Mouse (Mus musculus): ENCODE data around the gene Rpp25. TPM values are rescaled to one million over a fixed set of nuclear protein-coding genes. Genes with fewer than 3 reads are reported as not detected.

The Rpp25 gene
- total and polyA plus RNA-seq, 2 experiments from 2014 or later = 15.0 to 21.3 TPM

DNA sequence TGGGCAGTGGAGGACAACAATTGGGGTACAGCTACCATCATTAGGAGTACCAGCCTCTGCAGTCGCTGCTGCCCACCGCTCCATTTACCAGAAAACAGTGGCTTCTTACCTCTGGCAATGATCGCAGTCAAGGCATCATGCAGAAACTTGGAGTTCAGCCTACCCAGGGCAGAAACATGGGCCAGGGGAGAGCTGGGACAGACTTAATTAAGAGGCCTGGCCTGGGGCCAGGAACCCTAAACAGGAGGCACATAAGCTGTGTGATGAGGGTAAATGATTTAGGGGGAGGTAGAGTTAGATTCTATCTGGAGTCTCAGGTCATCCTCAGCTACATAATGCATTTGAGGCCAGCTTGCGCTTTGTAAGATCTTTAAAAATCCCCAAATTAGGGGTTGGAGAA, 45.4 kb downstream of the Rpp25 start:
- no peak overlapping the region for H3K4me2 ChIP-seq (ENCODE audit: low read depth, low read length)
- H3K27ac ChIP-seq (ENCODE audit: low read depth) = peak overlapping the region; percentile 89
- H3K9me3 ChIP-seq (replicated peaks; ENCODE audit: control insufficient read depth, low read length) = no peaks in the 10 kb centered on the region
- no peaks in the 10 kb centered on the region for H3K27me3 ChIP-seq (ENCODE audit: control insufficient read depth, insufficient read depth, low read length)
- no peak for DNase-seq (ENCODE audit: low spot score)
- no peak overlapping the region for H3K4me3 ChIP-seq (ENCODE audit: low read depth, low read length)
- 70% methylated on average over 4 of the region's 4 CpGs for WGBS
- H3K9ac ChIP-seq (replicated peaks; ENCODE audit: low read depth, low read length) = no peak overlapping the region
- no peak for TF ChIP-seq EP300 (IDR thresholded peaks at IDR 0.05; ENCODE audit: low read depth)
- peaks cover 47% of the 10 kb centered on the region for H3K36me3 ChIP-seq (replicated peaks; ENCODE audit: control insufficient read depth, insufficient read depth, low read length)
- H3K4me1 ChIP-seq (ENCODE audit: control insufficient read depth, insufficient read depth) = peaks cover 39% of the 10 kb centered on the region
- no peak for ATAC-seq (ENCODE audit: insufficient read depth, low read depth)

GRCm38 (mm10) chr9:57550126-57550862, 46.5 kb downstream of the Rpp25 start:
- Histone ChIP-seq H3K27me3 (ENCODE audit: control insufficient read depth, insufficient read depth, low read length) (no peaks in the 10 kb centered on the region), H3K4me1 (ENCODE audit: control insufficient read depth, insufficient read depth) (peaks cover 39% of the 10 kb centered on the region), H3K36me3 (replicated peaks; ENCODE audit: control insufficient read depth, insufficient read depth, low read length) (peaks cover 36% of the 10 kb centered on the region), H3K27ac (ENCODE audit: low read depth) (peak overlapping the region; percentile 89), H3K9ac (replicated peaks; ENCODE audit: low read depth, low read length) (no peak overlapping the region; the same call in 1 of the 2 replicates), H3K4me2 (ENCODE audit: low read depth, low read length) (peak overlapping the region; percentile 29), H3K9me3 (replicated peaks; ENCODE audit: control insufficient read depth, low read length) (no peaks in the 10 kb centered on the region), H3K4me3 (ENCODE audit: low read depth, low read length) (no peak overlapping the region)
- ATAC-seq (ENCODE audit: insufficient read depth, low read depth) (peak; percentile 85), DNase-seq (ENCODE audit: low spot score) (peak; percentile 83)
- TF ChIP-seq EP300 (IDR thresholded peaks at IDR 0.05; ENCODE audit: low read depth) (peak; percentile 46; the same call in 1 of the 2 replicates), CTCF (IDR thresholded peaks at IDR 0.05; ENCODE audit: low read depth) (no peak)
- 49% methylated on average over 11 of the region's 11 CpGs for WGBS

DNA sequence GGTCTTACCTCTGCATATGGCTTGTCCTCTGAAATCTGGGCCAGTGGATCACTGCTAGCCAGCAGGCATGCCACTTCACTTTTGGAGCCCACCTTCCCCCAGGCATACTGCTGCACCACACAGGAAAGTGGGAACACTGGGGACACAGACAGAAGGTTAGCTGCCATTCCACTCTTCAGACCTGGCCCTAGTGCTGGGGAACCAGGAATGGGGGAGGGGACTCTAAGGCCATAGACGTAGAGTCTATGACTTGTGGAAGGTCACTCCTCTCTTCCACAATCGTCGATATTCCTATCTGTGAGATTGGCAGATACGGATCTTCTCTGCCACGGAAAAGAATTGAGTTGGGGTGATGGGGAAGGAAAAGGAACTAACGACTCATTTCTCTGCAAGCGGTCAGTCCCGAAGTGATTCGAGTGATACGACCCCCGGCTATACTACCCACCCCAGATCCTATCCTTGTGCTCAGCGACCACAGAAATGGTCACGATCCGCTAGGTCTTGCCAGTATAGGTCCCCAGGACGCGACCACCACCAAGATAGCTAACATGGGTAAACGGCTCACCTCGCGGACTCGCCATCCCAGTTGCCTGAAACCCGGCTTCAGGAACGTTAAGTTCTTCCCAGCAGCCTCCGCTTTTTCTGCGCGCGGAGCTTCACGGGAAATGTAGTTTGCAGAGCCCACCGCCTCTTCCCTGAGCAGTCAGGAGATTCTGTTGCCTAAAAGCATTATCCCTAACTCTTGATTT, 48.5 kb downstream of the Rpp25 start, which contains the start of gene Mpi:
Mpi (minus strand) TSS at position 625 of the 749 bp plus-strand sequence.
- H3K27me3 ChIP-seq (ENCODE audit: control insufficient read depth, insufficient read depth, low read length) = no peaks in the 10 kb centered on the region
- ATAC-seq (ENCODE audit: insufficient read depth, low read depth) = peak; percentile 31; the same call in 1 of the 2 replicates
- 3% methylated on average over 28 of the region's 28 CpGs for WGBS
- TF ChIP-seq CTCF (IDR thresholded peaks at IDR 0.05; ENCODE audit: low read depth) (no peak), EP300 (IDR thresholded peaks at IDR 0.05; ENCODE audit: low read depth) (no peak)
- H3K36me3 ChIP-seq (replicated peaks; ENCODE audit: control insufficient read depth, insufficient read depth, low read length) = peaks cover 18% of the 10 kb centered on the region
- H3K27ac ChIP-seq (ENCODE audit: low read depth) = 0 out of 2 replicates have a peak within 1 kb of the TSS, but pooled peaks have one; percentile 16
- peak within 1 kb of the TSS; percentile 75 for H3K4me2 ChIP-seq (ENCODE audit: low read depth, low read length)
- H3K4me3 ChIP-seq (ENCODE audit: low read depth, low read length) = peak within 1 kb of the TSS; percentile 67
- H3K4me1 ChIP-seq (ENCODE audit: control insufficient read depth, insufficient read depth) = peaks cover 36% of the 10 kb centered on the region
- H3K9ac ChIP-seq (replicated peaks; ENCODE audit: low read depth, low read length) = peak within 1 kb of the TSS; percentile 75
- DNase-seq (ENCODE audit: low spot score) = peak; percentile 73
- H3K9me3 ChIP-seq (replicated peaks; ENCODE audit: control insufficient read depth, low read length) = no peaks in the 10 kb centered on the region

DNA sequence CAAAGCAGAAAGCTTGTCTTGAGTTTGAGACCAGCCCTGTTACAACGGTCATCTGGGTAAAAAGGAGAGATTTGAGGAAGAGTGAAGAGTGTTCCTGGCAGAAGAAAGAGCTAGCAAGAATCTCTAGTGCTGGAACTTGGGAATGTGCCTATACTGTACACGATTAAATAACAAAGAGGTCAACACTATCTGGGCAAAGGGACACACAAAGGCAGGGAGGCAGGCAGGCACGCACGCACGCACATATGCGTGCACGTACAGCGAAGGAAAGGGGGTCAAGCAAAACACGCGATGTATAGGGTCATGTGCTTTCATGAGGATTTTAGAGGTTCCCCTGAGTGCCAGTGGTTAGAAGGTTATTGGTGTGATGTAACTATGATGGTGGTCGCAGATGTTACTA, 49.3 kb downstream of the Rpp25 start:
- Histone ChIP-seq H3K27ac (ENCODE audit: low read depth) (no peak overlapping the region), H3K9ac (replicated peaks; ENCODE audit: low read depth, low read length) (no peak overlapping the region), H3K4me3 (ENCODE audit: low read depth, low read length) (no peak overlapping the region), H3K9me3 (replicated peaks; ENCODE audit: control insufficient read depth, low read length) (no peaks in the 10 kb centered on the region), H3K27me3 (ENCODE audit: control insufficient read depth, insufficient read depth, low read length) (no peaks in the 10 kb centered on the region), H3K4me2 (ENCODE audit: low read depth, low read length) (no peak overlapping the region), H3K36me3 (replicated peaks; ENCODE audit: control insufficient read depth, insufficient read depth, low read length) (peaks cover 10% of the 10 kb centered on the region), H3K4me1 (ENCODE audit: control insufficient read depth, insufficient read depth) (peaks cover 35% of the 10 kb centered on the region)
- DNase-seq (ENCODE audit: low spot score) (no peak), ATAC-seq (ENCODE audit: insufficient read depth, low read depth) (no peak)
- 72% methylated on average over 11 of the region's 11 CpGs for WGBS
- TF ChIP-seq EP300 (IDR thresholded peaks at IDR 0.05; ENCODE audit: low read depth) (no peak), CTCF (IDR thresholded peaks at IDR 0.05; ENCODE audit: low read depth) (no peak)

DNA sequence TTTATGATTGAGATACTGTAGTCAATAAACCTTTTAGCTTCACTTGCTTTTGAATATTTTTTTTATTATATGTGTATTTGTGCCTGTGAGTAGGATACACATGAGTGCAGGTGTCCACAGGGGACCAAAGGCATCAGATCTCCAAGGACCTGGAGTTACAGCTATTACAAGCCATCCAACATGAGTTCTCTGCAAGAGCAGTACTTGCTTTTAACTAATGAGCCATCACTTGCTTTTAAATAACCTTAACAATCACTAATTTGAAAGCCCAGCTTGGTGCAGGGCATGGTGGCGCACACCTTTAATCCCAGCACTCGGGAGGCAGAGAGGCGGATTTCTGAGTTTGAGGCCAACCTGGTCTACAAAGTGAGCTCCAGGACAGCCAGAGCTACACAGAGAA, 50.9 kb downstream of the Rpp25 start:
- H3K9ac ChIP-seq (replicated peaks; ENCODE audit: low read depth, low read length) = no peak overlapping the region
- ATAC-seq (ENCODE audit: insufficient read depth, low read depth) = no peak
- no peaks in the 10 kb centered on the region for H3K27me3 ChIP-seq (ENCODE audit: control insufficient read depth, insufficient read depth, low read length)
- peaks cover 19% of the 10 kb centered on the region for H3K4me1 ChIP-seq (ENCODE audit: control insufficient read depth, insufficient read depth)
- H3K36me3 ChIP-seq (replicated peaks; ENCODE audit: control insufficient read depth, insufficient read depth, low read length) = no peaks in the 10 kb centered on the region
- TF ChIP-seq EP300 (IDR thresholded peaks at IDR 0.05; ENCODE audit: low read depth) (no peak), CTCF (IDR thresholded peaks at IDR 0.05; ENCODE audit: low read depth) (no peak)
- DNase-seq (ENCODE audit: low spot score) = no peak
- WGBS = 55% methylated on average over 3 of the region's 3 CpGs
- no peak overlapping the region for H3K4me3 ChIP-seq (ENCODE audit: low read depth, low read length)
- no peak overlapping the region for H3K4me2 ChIP-seq (ENCODE audit: low read depth, low read length)
- H3K9me3 ChIP-seq (replicated peaks; ENCODE audit: control insufficient read depth, low read length) = no peaks in the 10 kb centered on the region
- H3K27ac ChIP-seq (ENCODE audit: low read depth) = no peak overlapping the region

Other genes with a start within 250 kb of the Rpp25 start
- 11.0 and 16.3 TPM in 2 replicates for gene 1700017B05Rik, start 241.4 kb upstream of the Rpp25 start, total RNA-seq (2014; rRNA removed; ENCODE audit: low replicate concordance)
- gene 1700017B05Rik, start 241.4 kb upstream of the Rpp25 start, polyA plus RNA-seq (2015; fragmentation: Nextera tagmentation; extraction: Ambion mirVana) = 5.6 and 6.2 TPM in 2 replicates
- 14.0 and 14.1 TPM in 2 replicates for gene Ppcdc, start 63.9 kb upstream of the Rpp25 start, total RNA-seq (2014; rRNA removed; ENCODE audit: low replicate concordance)
- gene Ppcdc, start 63.9 kb upstream of the Rpp25 start, polyA plus RNA-seq (2015; fragmentation: Nextera tagmentation; extraction: Ambion mirVana) = 14.1 and 14.3 TPM in 2 replicates
- gene Scamp5, start 36.0 kb upstream of the Rpp25 start, total RNA-seq (2014; rRNA removed; ENCODE audit: low replicate concordance) = 16.1 and 19.6 TPM in 2 replicates
- gene Scamp5, start 36.0 kb upstream of the Rpp25 start, polyA plus RNA-seq (2015; fragmentation: Nextera tagmentation; extraction: Ambion mirVana) = 7.0 TPM in 2 replicates
- gene Cox5a, start 17.2 kb downstream of the Rpp25 start, total RNA-seq (2014; rRNA removed; ENCODE audit: low replicate concordance) = 1,146 and 1,154 TPM in 2 replicates
- 4,139 and 4,337 TPM in 2 replicates for gene Cox5a, start 17.2 kb downstream of the Rpp25 start, polyA plus RNA-seq (2015; fragmentation: Nextera tagmentation; extraction: Ambion mirVana)
- 4.5 and 9.2 TPM in 2 replicates for gene Fam219b, start 33.5 kb downstream of the Rpp25 start, total RNA-seq (2014; rRNA removed; ENCODE audit: low replicate concordance)
- gene Fam219b, start 33.5 kb downstream of the Rpp25 start, polyA plus RNA-seq (2015; fragmentation: Nextera tagmentation; extraction: Ambion mirVana) = 8.0 and 8.8 TPM in 2 replicates
- 130 TPM in 2 replicates for gene Mpi, start 48.7 kb downstream of the Rpp25 start, total RNA-seq (2014; rRNA removed; ENCODE audit: low replicate concordance)
- gene Mpi, start 48.7 kb downstream of the Rpp25 start, polyA plus RNA-seq (2015; fragmentation: Nextera tagmentation; extraction: Ambion mirVana) = 97.7 and 99.1 TPM in 2 replicates
- 42.1 and 91.7 TPM in 2 replicates for gene Scamp2, start 56.9 kb downstream of the Rpp25 start, total RNA-seq (2014; rRNA removed; ENCODE audit: low replicate concordance)
- gene Scamp2, start 56.9 kb downstream of the Rpp25 start, polyA plus RNA-seq (2015; fragmentation: Nextera tagmentation; extraction: Ambion mirVana) = 45.9 and 46.5 TPM in 2 replicates
- gene Ulk3, start 85.4 kb downstream of the Rpp25 start, total RNA-seq (2014; rRNA removed; ENCODE audit: low replicate concordance) = 28.1 and 189 TPM in 2 replicates
- gene Ulk3, start 85.4 kb downstream of the Rpp25 start, polyA plus RNA-seq (2015; fragmentation: Nextera tagmentation; extraction: Ambion mirVana) = 6.6 and 8.0 TPM in 2 replicates
- not detected in 2 replicates for gene Cplx3, start 102.3 kb downstream of the Rpp25 start, total RNA-seq (2014; rRNA removed; ENCODE audit: low replicate concordance)
- 0.07 TPM in 1 of 2 replicates, not detected in the other for gene Cplx3, start 102.3 kb downstream of the Rpp25 start, polyA plus RNA-seq (2015; fragmentation: Nextera tagmentation; extraction: Ambion mirVana)
- gene Lman1l, start 116.7 kb downstream of the Rpp25 start, total RNA-seq (2014; rRNA removed; ENCODE audit: low replicate concordance) = 0.15 TPM in 1 of 2 replicates, not detected in the other
- gene Lman1l, start 116.7 kb downstream of the Rpp25 start, polyA plus RNA-seq (2015; fragmentation: Nextera tagmentation; extraction: Ambion mirVana) = not detected in 2 replicates
- 44.6 and 54.2 TPM in 2 replicates for gene Csk, start 149.6 kb downstream of the Rpp25 start, total RNA-seq (2014; rRNA removed; ENCODE audit: low replicate concordance)
- gene Csk, start 149.6 kb downstream of the Rpp25 start, polyA plus RNA-seq (2015; fragmentation: Nextera tagmentation; extraction: Ambion mirVana) = 10.8 and 13.9 TPM in 2 replicates
- gene Cyp1a2, start 179.7 kb downstream of the Rpp25 start, total RNA-seq (2014; rRNA removed; ENCODE audit: low replicate concordance) = not detected in 2 replicates
- not detected in 2 replicates for gene Cyp1a2, start 179.7 kb downstream of the Rpp25 start, polyA plus RNA-seq (2015; fragmentation: Nextera tagmentation; extraction: Ambion mirVana)
- not detected in 2 replicates for gene Cyp1a1, start 183.9 kb downstream of the Rpp25 start, total RNA-seq (2014; rRNA removed; ENCODE audit: low replicate concordance)
- gene Cyp1a1, start 183.9 kb downstream of the Rpp25 start, polyA plus RNA-seq (2015; fragmentation: Nextera tagmentation; extraction: Ambion mirVana) = 0.05 TPM in 1 of 2 replicates, not detected in the other
- 3.7 and 4.8 TPM in 2 replicates for gene Edc3, start 204.5 kb downstream of the Rpp25 start, total RNA-seq (2014; rRNA removed; ENCODE audit: low replicate concordance)
- 9.5 and 10.6 TPM in 2 replicates for gene Edc3, start 204.5 kb downstream of the Rpp25 start, polyA plus RNA-seq (2015; fragmentation: Nextera tagmentation; extraction: Ambion mirVana)

Measured in heart, postnatal 0 days (tissue).